7 mouse cellular contexts compared by ENCODE assay signal in the genomic region with DNA sequence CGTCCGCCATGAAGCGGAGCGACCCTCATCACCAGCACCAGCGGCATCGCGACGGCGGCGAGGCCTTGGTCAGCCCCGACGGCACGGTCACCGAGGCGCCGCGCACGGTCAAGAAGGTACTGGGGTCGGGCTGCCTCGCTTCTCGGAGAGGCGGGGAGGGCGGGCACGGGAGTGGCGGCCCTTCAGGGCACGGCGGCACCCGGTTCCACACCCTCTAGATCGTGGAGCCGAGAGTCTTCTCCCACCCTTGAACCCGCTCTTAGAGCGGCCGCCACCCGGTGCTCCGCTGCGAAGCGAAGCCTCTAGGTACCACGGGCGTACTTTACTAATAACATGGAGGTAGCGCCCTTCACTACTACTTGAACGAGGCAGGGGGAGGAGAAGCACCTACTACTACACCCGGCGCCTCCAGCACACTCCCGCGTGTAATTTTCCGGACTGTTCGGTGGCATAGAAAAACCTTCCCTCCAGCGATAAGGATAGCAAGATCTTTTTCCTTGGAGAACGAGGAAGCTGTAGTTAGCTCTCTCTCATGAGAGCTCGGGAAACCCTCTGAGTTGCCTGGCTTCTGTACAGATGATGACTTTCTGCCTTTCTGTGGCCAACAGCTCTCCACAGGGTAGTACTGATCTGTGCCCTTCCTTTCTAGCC. TPM values are rescaled to one million over a fixed set of nuclear protein-coding genes. Genes with fewer than 3 reads are reported as not detected.
DNase-seq lines count a peak whose midpoint lies in the region; ATAC-seq and TF ChIP-seq lines count a peak whose summit lies in the region.

No protein-coding gene starts in this region.

- H3K9ac ChIP-seq in kidney, embryonic 15.5 days: peak overlapping the region; percentile 87

- H3K36me3 ChIP-seq in kidney, embryonic 15.5 days: no peaks in the 10 kb centered on the region
- H3K36me3 ChIP-seq in small intestine, adult 2 months (ENCODE audit: control insufficient read depth, insufficient read depth, low read length): no peaks in the 10 kb centered on the region

- peaks cover 11% of the 10 kb centered on the region for H3K4me1 ChIP-seq in kidney, embryonic 15.5 days
- peaks cover 9% of the 10 kb centered on the region for H3K4me1 ChIP-seq in small intestine, adult 2 months (ENCODE audit: control insufficient read depth, insufficient read depth, insufficient read length, low read length)

- peak; percentile 63 for ATAC-seq in kidney, embryonic 15.5 days (replicated peaks; ENCODE audit: low FRiP score)

- peak overlapping the region; percentile 78 for H3K4me2 ChIP-seq in kidney, embryonic 15.5 days

- H3K4me3 ChIP-seq in kidney, embryonic 15.5 days (replicated peaks): peak overlapping the region; percentile 95
- peak overlapping the region; percentile 85 for H3K4me3 ChIP-seq in small intestine, adult 2 months (ENCODE audit: low read depth, low read length)

- peak overlapping the region; percentile 95 for H3K27ac ChIP-seq in kidney, embryonic 15.5 days
- H3K27ac ChIP-seq in small intestine, adult 2 months (ENCODE audit: insufficient read depth, low read depth, low read length): peak overlapping the region; percentile 82

- TF ChIP-seq POLR2A in small intestine, adult 2 months (IDR thresholded peaks at IDR 0.05; ENCODE audit: low read depth, low read length): no peak

- H3K9me3 ChIP-seq in kidney, embryonic 15.5 days (replicated peaks): no peaks in the 10 kb centered on the region

- no peak for TF ChIP-seq CTCF in small intestine, adult 2 months (IDR thresholded peaks at IDR 0.05; ENCODE audit: extremely low read depth, insufficient read length, insufficient replicate concordance, low read depth, low read length)

- DNase-seq in A20 (ENCODE audit: low read depth, low spot score): peak; percentile 74
- peak; percentile 69 for DNase-seq in CD4-positive, CD25-positive, alpha-beta regulatory T cell, adult 2 months (ENCODE audit: low read depth, low spot score)
- DNase-seq in cerebellum, postnatal 25 days: peak; percentile 65 to 71
- peak; percentile 23 for DNase-seq in heart, adult 8-10 months (ENCODE audit: low spot score)
- DNase-seq in lung, postnatal 14 days: peak; percentile 41

- no peaks in the 10 kb centered on the region for H3K27me3 ChIP-seq in kidney, embryonic 15.5 days
- H3K27me3 ChIP-seq in small intestine, adult 2 months (ENCODE audit: control insufficient read depth, insufficient read depth, low read length): no peaks in the 10 kb centered on the region

- WGBS in kidney, embryonic 15.5 days: 0% methylated on average over 50 of the region's 50 CpGs
- WGBS in small intestine, adult 2 months: under 1% methylated on average over 49 of the region's 50 CpGs

RNA-seq across cellular contexts. Expression of gene Ahcyl2, which starts 1.1 kb away (rescaled TPM):
- total RNA-seq in heart, adult 8-10 months (2022): 10 to 100 TPM; 14.2 to 19.6 (median 17.2) TPM
- 16.1 and 16.5 TPM in 2 replicates for polyA plus RNA-seq in kidney, embryonic 15.5 days (2015; fragmentation: Nextera tagmentation; extraction: Ambion mirVana)
- 84.6 and 110 TPM in 2 replicates for polyA plus RNA-seq in small intestine, adult 2 months (2012; rRNA removed)

RNA-seq across cellular contexts. Expression of gene Smo, which starts 33.6 kb away (rescaled TPM):
- total RNA-seq in heart, adult 8-10 months (2022): 1 to 10 TPM; 6.9 to 9.2 (median 7.7) TPM
- 50.7 and 55.0 TPM in 2 replicates for polyA plus RNA-seq in kidney, embryonic 15.5 days (2015; fragmentation: Nextera tagmentation; extraction: Ambion mirVana)
- 11.5 and 11.9 TPM in 2 replicates for polyA plus RNA-seq in small intestine, adult 2 months (2012; rRNA removed)

Comparison
In these comparisons a context has a peak if more than half of its experiments do, and no peak if none do; other contexts are left out.
1. Peak in every context shown above with its lines: DNase-seq, ATAC-seq, H3K4me3 ChIP-seq and H3K27ac ChIP-seq.
2. DNase-seq: peak in every context shown above with its lines; median percentile 74 in A20; 69 in CD4-positive, CD25-positive, alpha-beta regulatory T cell, adult 2 months; 68 in cerebellum, postnatal 25 days; 41 in lung, postnatal 14 days; 23 in heart, adult 8-10 months.